Mouse (Mus musculus) spleen, adult 18-20 months (tissue): Measurements from ENCODE around the gene Cfap44.

ENCODE experiments used
- DNase-seq, 2 experiments: peaks; one replicate each; pipeline ENCODE4 v3.0.0; 2022; ENCODE audit warnings: mixed read lengths in 2 of 2

The Cfap44 gene

DNA sequence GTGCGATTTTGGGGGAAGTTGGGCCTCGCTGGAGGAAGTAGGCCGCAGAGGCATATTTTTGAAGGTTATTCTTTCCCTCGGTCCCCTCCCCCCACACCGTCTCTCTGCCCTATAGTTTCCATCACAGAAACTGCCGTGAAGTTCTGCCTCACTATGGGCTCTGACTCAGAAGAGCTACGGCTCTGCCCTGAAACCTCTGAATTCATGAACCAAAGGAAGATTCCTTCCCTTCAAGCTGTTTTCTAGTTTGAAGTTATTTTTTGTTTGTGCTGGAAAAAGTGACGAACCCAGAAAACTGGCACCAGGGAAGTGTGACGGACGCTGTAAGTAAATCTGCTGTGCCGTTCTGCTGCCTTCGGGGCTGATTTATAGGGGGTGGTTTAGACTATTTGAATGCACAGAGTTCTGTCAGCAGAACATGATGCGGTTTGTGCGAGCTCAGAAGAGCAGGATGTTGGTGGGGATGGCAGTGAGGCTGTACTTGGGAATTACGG lies 102.4 kb downstream of the Cfap44 start:
- DNase-seq, result no peak

DNA sequence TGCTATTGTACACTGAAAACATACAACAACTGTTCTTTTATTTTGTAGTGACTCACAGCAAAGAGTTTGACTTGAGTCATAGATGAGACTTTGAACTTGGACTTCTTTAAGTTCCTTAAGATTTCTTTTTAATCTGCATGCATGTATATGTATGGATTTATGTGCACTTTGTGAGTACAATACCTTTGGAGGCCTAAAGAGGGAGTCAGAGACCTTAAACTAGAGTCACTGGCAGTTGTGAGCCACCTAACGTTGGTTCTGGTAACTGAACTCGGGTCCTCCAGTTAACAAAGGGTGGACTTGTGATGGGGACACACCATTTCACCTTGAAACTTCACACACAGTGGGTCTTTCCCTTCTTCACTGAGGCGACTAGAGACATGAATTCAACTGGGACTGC lies 103.9 kb downstream of the Cfap44 start:
- no peak for DNase-seq

DNA sequence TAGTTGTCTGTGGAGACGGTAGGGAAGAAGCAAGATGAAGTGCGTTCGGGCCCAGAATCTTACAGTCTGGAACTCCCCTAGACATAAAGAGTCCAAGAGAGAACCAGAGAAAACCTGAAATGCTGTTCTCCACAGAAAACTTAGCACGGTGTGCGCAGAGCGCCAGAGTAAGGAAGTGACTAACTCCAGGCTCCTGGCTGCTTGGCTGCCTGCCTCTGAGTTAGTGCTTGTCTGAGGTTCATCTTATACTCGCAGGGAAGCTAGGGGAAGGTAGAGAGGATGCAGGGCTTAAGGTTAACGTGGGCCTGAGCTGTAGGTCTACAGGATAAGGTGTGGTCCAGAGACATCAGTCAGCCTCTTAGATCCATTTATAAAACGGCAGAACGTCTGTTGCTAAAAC lies 107.2 kb downstream of the Cfap44 start:
- DNase-seq, result no peak

DNA sequence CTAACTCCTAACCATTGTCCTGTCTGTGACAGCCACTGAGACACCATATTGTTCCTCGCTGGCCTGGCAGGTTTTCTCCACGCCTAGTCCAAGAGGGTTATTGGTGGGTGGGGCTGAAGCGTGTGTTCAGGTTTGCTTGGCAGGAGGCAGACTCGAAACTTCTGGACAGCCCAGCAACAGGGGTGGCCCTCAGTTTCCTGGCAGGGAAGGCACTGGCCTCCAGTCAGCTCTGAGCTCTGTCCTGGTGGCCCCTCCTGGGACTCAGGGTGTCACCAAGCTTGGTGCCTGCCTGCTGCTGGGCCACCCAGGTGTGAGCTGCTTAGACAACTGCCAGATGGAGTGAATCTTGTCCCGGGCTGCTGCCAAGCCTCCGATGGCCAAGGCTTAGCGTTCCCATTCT lies 107.7 kb downstream of the Cfap44 start:
- DNase-seq, result no peak

DNA sequence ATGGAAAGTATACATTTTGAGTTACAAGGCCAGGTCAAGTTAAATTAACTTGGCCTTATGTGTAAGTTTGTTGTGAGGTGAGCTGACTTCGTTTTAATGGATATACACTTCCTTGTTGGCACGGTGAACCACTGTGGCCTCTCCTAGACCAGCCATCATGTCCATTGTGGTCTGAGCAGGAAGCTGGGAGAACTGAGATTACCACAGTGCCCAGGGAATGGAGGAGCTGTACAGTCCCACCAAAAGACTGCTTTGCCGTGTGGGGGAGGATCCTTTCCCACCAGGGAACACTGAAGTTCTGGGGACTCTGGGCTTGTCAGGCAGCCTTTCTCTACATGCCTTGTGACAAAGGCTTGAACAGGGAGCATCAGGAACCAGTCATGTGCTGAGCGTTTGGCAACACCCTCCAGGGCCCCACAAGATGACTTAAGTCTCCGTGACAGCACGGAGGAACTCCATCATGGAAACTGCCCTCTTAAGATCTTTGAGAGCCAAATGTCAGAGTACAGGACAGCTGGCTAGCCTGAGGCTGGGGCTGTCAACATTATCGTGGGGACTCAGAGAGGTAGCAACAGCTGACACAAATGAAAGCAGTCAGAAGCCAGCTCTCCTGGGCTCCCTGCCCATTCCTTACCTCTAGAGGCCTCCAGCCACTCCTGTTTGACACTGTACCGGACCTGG lies 108.4 kb downstream of the Cfap44 start:
- DNase-seq, result no peak

DNA sequence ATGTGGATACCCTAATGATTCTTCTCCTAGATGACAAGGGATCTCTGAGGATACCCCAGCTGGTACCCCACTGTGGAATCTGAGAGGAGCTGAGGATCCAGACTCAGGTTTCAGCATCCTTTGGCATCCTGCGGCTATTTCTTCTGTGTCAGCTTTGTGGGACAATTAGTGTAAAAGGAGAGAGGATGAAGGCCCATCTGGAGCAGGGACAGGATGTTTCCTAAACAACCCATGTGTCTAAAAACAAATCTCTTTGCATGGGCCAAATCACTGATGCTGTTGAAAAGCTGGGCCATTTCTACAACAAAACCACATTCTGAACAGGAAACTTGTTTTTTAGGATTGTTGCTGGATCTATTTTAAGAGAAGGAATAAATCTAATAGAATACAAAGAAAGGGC lies 110.6 kb downstream of the Cfap44 start:
- no peak for DNase-seq

DNA sequence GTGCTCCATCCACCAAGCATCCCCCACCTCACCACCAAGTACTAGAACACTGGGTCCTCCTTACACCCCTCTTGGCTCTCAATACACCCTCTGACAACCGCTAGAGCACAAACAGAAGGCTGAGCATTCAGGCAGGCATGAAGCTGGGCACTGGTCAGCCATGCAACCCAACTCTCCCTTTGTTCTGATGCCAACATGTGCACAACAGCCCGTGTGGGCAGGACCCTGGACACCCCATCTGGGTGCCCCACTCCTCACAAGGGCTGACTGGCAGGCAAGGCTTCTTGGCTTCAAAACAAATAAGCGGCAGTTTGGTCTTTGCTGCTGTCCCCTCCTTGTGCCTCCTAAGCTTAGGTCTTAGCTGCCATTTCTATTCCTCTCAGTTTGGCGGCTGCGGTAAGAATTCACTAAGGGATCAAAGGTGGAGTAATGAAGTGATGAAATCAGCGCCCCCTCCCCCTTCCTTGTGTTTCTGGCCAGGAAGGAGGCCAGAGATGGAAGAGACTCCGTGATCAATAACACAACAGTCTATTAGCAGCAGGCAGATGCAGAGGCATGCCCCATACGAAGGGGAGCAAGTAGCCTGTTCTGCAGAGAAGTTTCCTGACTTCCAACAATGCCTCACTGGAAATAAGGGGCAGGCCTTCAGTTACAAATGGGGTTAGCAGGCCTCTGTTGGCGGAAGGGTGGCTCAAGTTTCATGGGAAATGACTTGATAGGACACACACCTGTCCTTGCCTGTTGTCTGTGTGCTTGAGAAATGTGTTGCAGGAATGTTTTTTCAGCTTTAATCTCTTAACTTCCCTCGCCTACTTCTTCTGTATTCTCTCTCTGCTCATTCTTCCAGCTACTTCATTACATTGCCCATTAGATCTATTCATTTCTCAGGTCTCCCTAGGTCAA lies 112.7 kb downstream of the Cfap44 start:
- no peak for DNase-seq

DNA sequence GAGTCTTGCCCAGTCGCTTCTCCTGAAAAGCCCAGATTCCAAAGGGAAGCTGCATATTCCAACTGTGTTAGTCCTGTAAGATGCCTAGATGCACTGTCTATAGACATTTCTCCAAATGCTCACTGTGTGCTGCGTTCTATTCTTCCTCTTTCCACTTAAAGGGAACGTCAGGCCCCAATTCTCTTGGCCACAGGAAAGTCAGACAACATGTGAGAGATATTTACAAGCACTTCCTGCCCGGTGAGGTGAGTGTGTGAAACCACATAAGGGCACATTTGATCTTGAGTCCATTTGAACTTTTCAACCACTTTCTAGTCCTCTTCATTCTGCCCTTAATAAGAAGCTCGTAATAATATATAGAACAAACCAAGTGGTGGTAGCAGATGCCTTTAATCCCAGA lies 113.4 kb downstream of the Cfap44 start:
- DNase-seq, result no peak

DNA sequence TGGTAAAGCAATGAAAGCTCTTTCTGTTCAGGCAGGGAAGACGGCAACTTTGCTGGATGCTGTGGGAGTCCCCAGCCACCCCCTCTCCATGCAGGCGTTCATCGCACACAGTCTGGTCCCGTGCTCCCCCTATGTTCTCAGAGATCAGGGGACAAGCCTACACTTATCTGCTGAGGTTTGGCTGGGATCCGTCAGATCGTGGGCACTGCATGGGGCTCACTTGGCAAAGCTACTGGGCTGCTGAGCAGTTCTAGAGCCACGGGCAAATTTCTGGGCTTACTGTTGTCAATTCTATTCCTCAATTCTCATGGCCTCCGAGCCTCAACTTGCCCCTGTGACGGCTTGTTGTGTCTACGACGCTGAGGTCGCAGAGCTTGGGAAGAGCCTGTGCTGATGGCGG lies 114.2 kb downstream of the Cfap44 start:
- no peak for DNase-seq

DNA sequence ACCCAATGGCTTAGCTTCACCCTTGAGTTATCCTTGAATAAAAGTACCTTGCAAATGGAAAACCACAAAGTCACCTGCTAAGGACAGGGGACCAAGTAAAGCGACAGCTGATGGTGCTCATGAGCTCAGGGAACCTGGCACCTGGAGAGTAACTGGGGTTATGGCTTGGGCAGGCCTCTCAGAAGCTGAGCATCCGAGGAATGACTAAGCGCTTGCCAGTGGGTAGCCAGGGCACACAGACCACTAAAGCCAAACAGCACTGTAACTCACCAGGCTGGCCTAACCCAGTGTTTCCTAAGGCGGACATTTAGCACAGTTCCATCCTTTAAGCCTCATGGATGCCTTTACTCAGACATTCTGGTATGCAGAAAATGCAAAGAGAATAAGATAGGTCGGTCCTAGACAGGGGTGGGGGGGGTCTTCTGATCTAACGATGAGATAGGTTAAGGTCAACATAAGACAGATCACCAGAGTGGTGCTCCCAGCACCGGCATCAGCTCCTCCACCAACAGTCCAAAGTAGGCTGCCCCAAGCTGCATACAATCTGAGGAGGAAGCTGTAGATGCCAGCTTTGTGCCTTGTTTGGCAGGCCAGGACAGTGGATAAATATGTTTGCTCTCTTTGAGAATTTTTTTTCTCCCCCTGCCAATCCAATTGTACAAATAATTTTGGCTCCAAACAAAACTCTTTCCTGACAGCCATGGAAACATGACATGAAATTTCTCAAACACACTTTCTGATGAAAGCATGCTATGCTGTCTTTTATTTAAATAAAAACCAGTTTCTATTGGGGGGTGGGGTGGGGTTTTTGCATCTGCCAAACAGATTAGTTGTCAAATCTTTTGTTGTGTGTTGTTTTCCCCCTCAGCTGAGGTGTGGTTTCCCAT lies 115.1 kb downstream of the Cfap44 start:
- no peak for DNase-seq

DNA sequence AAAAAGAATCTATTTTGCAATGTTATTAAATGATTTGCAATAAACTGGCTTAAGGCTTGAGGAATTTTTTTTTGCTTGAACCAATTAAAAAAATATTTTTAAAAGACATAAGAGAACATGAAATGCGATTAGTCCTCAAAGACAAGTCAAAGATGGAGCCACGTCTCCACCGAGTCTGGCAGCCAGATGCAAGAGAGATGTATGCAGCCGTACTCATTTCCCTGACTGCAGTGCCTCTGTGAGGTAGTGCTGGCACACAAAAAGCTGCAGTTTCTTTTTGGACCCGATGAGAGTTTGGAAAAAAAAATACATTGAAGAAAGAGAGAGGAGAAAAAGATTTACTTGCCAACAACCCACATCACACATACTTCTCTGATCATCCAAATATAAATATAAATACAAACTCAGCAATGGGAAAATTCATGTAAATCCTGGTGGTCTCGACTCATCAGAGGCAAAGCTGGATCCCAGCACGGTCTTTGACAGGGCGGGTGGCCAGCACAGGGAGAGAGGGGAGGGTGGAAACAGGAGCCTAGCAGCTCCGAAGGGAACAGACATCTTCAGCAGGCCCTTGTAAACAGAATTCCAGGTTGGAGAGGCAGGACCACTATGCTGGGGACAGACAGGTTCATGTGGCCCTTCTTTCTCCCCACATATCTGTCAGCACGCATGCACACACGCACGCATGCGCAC lies 116.1 kb downstream of the Cfap44 start:
- DNase-seq, result no peak

DNA sequence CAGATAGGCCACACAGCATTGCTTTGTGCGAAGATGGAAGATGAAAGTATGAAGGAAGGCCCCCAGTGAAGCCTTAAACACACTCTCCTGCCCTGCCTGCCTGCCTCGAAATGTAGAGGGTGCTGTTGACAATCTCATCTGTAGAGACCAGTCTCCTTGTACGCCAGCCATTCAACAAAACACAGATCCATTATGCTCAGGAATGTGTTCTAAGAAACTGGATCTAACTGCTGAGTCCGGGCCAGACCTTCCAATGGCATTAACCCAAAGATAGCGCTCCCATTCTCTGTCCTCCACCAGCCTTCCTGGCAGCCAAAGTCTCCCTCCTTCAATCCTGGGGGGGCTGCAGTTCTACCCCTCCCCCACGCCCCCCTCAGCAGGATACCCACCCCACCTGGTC lies 121.9 kb downstream of the Cfap44 start:
- no peak for DNase-seq

DNA sequence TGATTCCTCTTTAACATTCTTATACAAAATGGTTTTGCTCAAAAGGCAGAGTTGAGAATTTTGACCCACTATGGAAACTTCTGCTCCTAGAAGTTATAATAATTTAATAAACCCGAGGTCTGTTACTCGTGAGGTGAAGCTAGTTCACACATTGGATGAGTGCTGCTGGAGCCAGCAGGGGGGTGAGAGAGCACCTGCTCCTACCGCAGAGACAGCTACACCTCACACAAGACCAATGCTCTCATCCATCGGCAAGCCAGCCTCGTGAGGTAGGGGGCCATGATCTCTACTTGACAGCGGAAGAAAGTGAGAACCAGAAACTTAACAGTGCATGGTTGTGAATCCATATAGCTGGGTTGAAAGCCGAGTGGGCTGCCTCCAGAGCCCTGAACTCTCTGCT lies 129.0 kb downstream of the Cfap44 start:
- no peak for DNase-seq

DNA sequence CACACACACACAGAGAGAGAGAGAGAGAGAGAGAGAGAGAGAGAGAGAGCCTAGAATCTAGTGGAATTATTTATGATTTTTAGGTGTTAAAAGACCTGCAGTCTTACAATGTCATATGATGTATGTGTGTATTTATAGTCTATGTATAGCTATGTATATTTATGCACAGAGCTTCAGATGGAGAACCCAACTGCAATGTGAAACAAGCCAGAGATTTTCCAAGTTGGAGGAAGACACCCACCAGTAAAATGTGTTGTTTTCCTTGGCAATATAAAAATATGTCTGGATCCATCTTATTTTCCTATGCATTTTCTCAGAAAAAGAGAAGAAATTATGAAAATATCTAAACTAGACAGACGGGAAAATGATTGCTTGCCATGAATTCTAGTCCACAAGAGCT lies 131.4 kb downstream of the Cfap44 start:
- DNase-seq, result no peak

DNA sequence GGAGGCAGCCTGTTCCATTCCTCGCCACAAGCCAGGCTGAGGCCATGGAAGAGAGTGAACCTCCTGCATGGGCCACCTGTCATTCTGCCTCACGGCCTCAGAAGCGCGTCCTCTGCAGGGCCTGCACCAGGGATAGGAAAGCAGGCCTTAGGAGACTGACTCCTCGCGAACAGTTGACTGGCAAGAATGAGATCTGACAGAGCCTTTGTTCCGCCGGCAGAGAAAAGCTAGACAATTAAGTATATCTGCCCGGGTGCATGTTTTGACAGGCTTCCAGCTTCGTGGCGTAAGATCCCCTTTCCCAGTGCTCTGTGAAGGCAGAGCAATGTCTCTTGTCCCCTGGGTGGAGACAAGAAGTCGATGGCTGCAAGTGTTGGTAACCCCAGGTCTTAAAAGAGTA lies 132.1 kb downstream of the Cfap44 start:
- DNase-seq, result no peak

DNA sequence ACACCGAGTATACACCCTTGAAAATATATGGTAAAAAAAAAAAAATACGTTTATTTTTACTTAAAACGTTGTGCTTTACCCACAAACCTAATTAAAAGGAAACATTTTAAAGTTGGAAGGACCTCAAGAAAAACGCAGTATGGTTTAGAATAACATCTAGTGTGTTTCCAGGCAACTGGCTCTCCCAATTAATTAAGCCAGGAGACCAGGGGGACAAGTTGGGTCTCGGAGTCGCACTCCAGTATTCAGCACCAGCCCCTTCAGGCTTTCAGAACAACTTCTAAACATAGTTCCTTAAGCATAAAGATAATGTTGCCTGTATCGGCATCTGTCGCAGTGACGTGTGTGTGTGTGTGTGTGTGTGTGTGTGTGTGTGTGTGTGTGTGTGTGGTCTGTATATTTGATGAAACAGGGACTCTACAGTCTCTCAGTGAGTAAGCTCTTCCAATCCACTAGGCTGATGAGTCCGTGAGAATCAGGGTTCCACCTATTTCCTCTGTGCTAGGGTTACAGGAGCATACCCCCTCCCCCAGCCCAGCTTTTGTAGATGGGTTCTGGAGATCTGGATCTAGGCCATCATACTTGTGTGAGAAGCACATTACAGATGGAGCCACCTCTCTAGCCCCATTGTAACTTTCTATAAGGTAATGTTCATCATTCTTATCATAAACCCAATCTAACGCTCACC lies 132.8 kb downstream of the Cfap44 start:
- DNase-seq, result no peak

DNA sequence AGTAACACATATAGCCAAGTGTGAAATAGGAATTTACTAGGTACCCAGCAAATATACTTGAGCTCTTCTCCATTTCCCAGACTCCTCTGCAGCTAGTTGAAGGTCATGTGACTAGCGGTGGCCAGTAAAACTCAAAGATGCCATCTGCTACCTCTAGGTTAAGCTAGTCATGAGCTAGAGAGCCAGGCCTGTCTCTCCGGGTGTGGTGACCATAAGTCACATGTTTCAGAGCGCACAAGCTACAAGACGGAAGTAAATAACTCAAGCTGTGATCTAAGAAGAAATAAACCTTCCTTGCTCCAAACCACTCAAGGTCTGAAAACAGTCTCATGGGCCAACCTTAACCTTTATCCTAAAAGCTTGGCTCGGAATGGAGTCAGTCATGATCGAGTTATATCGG lies 134.4 kb downstream of the Cfap44 start:
- no peak for DNase-seq

DNA sequence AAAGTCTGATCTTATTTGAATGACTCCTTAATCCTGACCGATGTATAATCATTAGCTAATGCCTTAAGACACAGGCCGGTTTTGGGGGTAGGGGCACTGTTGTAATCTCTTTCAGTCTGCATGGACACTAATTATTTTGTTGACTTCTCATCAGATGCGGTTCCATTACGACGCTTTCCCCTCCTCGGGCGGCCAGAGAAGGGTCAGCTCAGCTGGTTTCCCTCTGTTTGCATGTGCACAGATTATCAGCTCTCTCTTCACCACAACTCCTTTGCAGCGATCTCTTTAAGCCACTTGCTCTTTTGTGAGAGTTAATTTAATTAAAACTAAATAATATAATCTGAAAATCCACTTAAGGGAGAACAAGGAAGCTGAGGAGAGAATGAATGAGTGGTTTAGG lies 135.1 kb downstream of the Cfap44 start:
- no peak for DNase-seq

DNA sequence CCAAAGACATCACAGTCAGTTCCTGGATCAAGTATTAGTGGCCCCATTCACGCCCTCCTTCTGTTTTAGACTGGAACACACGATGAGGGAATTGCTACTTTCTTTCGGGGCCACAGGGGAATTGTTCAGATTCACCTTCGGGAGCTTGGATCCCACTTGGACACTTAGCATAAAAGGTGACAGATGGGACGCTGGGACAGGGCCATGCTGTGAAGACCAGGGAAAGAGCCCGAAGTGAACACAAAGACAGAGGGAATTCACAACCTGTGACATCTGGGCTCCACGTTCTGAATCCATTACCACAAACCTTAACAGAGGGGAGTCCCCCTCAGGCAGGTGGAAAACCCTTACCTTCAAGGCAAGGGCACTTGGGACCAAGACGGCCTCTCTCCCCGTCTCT lies 135.6 kb downstream of the Cfap44 start:
- DNase-seq, result no peak

DNA sequence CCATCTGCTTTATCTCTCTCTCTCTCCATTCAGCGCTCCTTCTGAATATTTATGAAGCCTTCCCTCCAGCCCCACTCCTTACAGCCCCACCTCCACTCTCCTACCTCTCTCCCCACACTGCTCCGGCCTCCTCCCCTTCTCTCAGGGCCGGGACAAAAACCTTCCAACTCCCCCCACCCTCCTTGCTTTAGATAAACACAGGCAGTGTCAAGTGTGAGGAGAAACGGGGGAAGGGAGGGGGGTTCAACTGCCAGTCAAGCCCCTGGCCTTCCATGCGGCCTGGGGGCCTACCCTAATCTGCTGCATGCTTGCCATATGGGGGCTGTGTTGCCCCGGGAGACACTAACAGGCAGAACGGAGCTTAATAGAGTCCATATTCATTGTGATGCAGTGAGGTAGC lies 136.2 kb downstream of the Cfap44 start:
- no peak for DNase-seq

DNA sequence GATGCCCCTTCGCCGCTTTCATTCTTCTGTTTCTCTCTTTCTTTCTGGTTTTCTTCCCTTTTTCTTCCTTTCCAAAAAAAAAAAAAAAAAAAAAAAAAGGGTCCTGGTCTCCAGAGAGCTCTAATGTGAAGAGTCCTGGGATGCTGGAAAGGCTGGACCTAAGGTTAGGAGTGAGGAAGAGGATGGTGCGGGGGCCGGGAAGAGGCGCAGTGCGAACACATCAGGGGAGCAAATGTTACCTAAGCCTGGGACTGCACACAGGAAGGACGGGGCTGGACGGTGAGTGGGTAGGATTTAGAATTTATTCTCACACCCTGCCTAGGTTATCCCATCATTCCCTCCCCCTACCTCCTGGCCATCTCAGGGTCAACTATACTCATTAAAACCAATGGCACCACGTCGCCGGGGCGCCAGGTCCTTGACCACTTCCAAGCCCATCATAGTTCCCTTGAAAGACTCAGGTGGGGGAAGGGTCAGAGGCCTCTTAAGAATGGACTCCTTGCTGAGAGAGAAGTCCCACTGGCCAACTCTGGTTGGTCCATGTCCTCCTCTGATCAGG lies 136.7 kb downstream of the Cfap44 start:
- DNase-seq, result no peak
